Mouse (Mus musculus): ENCODE measurements around the gene Entpd7. TPM values are rescaled to one million over a fixed set of nuclear protein-coding genes. Genes with fewer than 3 reads are reported as not detected.

The Entpd7 gene
- total RNA-seq, 1 experiment from 2014 or later, result 4.8 TPM

DNA sequence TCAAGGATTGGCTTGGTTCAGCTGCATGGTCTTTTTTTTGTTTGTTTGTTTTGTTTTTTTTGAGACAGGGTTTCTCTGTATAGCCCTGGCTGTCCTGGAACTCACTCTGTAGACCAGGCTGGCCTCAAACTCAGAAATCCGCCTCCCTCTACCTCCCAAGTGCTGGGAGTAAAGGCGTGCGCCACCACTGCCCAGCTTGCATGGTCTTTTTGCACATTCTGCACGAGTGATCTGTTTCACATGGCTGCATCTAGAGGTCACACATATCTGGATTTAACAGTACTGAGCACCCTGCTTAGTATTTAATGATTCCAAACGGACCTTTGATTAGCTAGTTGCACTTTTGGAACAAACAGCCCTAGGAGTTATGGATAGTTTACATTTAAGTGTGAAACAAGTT lies 22.5 kb downstream of the Entpd7 start:
- no peak for ATAC-seq (replicated peaks; ENCODE audit: low read depth, poor library complexity, severe bottlenecking)

GRCm38 (mm10) chr19:43720061-43720460 lies 30.6 kb downstream of the Entpd7 start:
- no peak for ATAC-seq (replicated peaks; ENCODE audit: low read depth, poor library complexity, severe bottlenecking)

GRCm38 (mm10) chr19:43722891-43723290 lies 33.4 kb downstream of the Entpd7 start:
- no peak for ATAC-seq (replicated peaks; ENCODE audit: low read depth, poor library complexity, severe bottlenecking)

DNA sequence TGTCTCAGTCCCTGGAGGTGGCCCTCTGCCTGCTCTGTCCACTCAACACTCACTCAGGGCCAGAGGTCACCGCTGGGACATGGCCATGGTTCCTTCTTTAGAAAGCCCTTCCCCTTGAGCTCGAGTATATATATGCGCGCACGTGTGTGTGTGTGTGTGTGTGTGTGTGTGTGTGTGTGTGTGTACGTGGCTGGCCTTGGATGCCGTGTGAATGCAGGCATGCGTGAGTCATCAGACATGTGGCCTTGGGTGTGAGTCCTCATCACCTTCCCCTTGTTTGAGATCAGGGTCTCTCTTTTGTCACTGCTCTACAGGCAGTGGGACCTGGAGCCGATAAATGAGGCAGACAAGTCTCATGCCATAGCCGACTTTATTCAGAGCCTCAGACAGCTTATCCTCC lies 34.0 kb downstream of the Entpd7 start:
- no peak for ATAC-seq (replicated peaks; ENCODE audit: low read depth, poor library complexity, severe bottlenecking)

- no peak for ATAC-seq (replicated peaks; ENCODE audit: low read depth, poor library complexity, severe bottlenecking)
Observed at GRCm38 (mm10) chr19:43724194-43724593, 34.7 kb downstream of the Entpd7 start.

GRCm38 (mm10) chr19:43724821-43725220 lies 35.3 kb downstream of the Entpd7 start:
- ATAC-seq (replicated peaks; ENCODE audit: low read depth, poor library complexity, severe bottlenecking), result no peak

- peak; percentile 62 for ATAC-seq (replicated peaks; ENCODE audit: low read depth, poor library complexity, severe bottlenecking)
Observed at GRCm38 (mm10) chr19:43726510-43727146, 37.2 kb downstream of the Entpd7 start.

GRCm38 (mm10) chr19:43729296-43730036 lies 40.0 kb downstream of the Entpd7 start:
- ATAC-seq (replicated peaks; ENCODE audit: low read depth, poor library complexity, severe bottlenecking), result no peak

DNA sequence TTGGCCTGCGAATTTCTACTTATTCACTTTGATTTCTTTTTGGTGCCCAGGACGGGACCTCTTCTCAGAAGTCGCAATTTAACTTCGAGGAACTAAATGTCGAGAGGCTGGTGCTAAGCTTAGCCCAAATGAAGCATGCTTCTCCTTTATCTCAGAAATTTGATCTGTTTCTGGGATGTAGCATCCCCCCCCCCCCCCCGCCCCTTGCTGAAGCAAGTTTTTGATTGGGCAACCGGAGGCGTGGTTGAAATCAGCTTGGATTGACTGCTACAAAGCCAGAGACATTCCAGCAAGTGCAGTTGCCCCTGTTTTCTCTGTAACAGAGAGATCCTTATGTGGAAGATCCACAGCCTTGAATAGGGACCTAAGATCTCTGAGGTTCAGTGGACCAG lies 40.6 kb downstream of the Entpd7 start:
- ATAC-seq (replicated peaks; ENCODE audit: low read depth, poor library complexity, severe bottlenecking), result no peak

- no peak for ATAC-seq (replicated peaks; ENCODE audit: low read depth, poor library complexity, severe bottlenecking)
Observed at GRCm38 (mm10) chr19:43731157-43731556, 41.7 kb downstream of the Entpd7 start.

GRCm38 (mm10) chr19:43738409-43738808 lies 48.9 kb downstream of the Entpd7 start:
- no peak for ATAC-seq (replicated peaks; ENCODE audit: low read depth, poor library complexity, severe bottlenecking)

GRCm38 (mm10) chr19:43743401-43743800 lies 53.9 kb downstream of the Entpd7 start:
- no peak for ATAC-seq (replicated peaks; ENCODE audit: low read depth, poor library complexity, severe bottlenecking)

DNA sequence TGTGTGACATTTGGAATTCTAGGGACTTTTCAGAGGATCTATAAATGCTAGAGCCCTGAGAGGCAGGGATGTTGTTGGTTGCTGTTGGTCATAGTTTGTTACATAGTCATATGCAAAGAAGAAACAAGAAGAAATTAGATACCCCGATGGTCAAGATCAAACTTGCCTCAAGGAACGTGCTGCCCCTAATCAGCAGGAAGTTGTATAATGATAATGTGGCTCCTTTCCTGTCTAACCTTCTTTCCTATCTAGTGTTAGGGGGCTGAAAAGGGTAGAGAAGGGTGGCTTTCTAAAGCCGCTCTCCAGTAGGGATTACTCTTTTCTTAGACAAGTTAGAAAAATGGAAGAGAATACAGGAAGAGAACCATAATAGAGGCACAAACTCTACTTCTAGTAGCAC lies 56.3 kb downstream of the Entpd7 start:
- no peak for ATAC-seq (replicated peaks; ENCODE audit: low read depth, poor library complexity, severe bottlenecking)

DNA sequence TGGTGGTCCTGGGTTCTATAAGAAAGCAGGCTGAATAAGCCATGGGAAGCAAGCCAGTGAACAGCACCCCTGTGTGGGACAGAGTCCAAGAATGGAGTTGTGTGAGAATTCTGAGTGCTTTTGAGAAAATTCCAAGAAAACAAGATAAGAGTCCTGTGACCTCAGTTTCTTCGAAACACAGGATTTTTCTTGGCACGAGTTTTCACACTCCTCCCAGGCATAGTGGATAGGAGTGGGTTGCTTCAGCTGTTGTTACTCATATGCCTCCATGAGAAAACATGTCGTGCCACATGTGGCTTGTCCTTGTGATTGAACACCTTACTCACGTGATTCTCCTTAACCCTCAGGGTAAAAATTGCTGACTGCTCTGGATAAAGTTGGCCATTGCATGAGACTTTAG lies 58.4 kb downstream of the Entpd7 start:
- ATAC-seq (replicated peaks; ENCODE audit: low read depth, poor library complexity, severe bottlenecking), result no peak

DNA sequence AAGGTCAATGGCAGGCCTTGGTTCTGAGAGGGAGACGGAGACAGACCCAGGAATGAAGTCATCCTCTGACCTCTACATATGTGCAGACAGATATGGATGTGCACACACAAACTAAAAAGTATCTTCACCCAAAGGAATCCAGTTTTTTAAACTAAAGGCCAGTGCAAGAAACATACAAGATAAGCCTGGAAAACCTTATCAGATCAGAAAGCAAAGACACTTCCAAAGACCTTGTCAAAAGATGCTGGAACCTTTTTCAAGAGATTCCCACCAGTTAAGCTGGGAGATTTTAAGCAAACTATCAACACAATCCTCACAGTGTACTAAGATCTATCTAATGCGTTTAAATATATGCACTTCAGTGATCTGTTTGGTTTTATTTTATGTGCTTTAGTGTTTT lies 60.5 kb downstream of the Entpd7 start:
- no peak for ATAC-seq (replicated peaks; ENCODE audit: low read depth, poor library complexity, severe bottlenecking)

DNA sequence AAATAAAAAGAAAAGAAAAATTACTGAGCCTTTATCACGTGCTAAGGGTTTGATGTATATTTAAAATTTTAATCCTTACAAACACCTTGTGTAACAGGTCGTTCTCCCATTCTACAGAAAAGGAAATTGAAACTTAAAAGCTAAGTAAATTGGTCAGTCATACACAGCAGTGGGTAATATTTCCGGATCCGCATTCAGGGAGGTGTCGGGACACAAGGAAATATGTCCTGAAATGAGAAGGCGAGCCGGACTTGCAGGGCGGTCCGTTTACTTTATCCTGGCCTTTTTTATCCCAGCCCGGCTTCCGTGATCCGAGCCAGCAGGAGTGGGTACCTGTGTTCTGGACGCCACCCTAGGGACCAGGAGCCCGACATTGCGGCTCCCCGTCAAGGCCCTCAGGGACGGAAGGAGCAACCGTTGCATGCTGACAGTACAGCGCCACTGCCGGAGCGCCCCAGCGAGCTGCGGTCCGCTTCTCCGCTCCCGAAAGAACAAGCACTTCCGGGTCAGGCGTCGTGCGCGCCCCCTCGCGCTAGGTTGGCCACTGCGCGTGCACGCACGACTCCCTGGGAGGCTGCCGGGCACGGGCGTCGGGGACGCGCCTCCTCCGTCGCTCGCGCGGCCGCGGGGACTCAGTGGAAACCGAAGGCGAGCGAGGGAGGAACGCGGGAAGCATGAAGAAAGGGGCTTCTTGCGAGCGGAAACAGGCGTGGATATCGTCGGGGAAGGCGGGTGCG lies 63.2 kb downstream of the Entpd7 start, which contains the start of the genes Cutc and Cox15:
Gene Cutc (plus strand): TSS at position 508 of the 737 bp plus-strand sequence.
Gene Cox15 (minus strand): TSS at position 512 of the 737 bp plus-strand sequence.
- peak; percentile 91 for ATAC-seq (replicated peaks; ENCODE audit: low read depth, poor library complexity, severe bottlenecking)

DNA sequence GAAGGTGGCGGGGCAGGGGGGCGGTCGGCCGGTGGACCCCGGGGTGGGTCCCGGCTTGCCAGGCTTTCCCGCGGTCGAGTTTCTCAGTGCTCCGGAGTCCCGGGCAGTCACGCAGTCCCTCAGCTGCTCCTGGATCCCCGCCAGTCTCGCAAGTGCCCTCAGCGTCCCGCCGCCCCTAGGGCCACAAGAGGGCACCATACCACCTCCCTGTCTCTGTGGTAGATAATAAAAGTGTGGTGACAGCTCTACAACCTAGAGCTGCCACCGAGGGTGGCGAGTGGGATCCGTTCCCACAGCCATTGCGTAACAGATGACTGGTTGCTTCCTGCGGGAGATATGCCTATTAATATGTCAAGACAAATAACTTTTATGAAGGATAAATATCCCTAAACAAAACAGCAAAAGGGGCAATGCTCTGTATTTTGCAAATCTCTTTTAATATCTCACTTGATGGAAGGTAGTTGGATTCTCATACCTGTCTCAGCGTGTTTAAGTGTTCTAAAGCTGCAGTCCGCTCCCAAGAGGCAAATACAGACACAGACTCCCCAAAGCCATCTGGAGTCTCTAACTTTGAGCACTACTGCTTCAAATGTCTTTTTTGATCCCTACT lies 63.9 kb downstream of the Entpd7 start:
- peak; percentile 92 for ATAC-seq (replicated peaks; ENCODE audit: low read depth, poor library complexity, severe bottlenecking)

DNA sequence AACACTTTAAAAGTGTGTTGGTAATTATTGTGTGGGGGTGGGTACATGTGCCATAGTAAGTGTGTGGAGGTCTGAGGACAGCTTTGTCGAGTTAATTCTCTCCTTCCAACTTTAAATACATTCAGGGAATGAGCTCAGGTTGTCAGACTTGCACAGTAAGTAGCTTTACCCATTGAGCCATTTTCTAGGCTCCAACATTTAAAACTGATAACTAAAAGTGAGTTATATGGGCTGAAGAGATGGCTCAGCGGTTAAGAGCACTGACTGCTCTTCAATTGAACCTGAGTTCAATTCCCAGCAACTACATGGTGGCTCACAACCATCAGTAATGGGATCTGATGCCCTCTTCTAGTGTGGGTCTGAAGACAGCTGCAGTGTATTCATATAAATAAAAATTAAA lies 64.8 kb downstream of the Entpd7 start:
- no peak for ATAC-seq (replicated peaks; ENCODE audit: low read depth, poor library complexity, severe bottlenecking)

GRCm38 (mm10) chr19:43754872-43755271 lies 65.4 kb downstream of the Entpd7 start:
- no peak for ATAC-seq (replicated peaks; ENCODE audit: low read depth, poor library complexity, severe bottlenecking)

- peak; percentile 60; the same call in 1 of the 2 replicates for ATAC-seq (replicated peaks; ENCODE audit: low read depth, poor library complexity, severe bottlenecking)
Observed at GRCm38 (mm10) chr19:43760504-43760903, 71.0 kb downstream of the Entpd7 start.

All from common myeloid progenitor, adult 5-6 weeks (primary cell).